Mouse (Mus musculus): ENCODE measurements around the gene Pum1. TPM values are rescaled to one million over a fixed set of nuclear protein-coding genes. Genes with fewer than 3 reads are reported as not detected.

The Pum1 gene
- polyA plus RNA-seq, 1 experiment, result 48.4 TPM

GRCm38 (mm10) chr4:130765399-130766160, 102.5 kb downstream of the Pum1 start:
- Histone ChIP-seq H3K4me1 (ENCODE audit: control insufficient read depth, insufficient read depth, insufficient read length, low read length) (no peaks in the 10 kb centered on the region), H3K27ac (ENCODE audit: insufficient read depth, low read depth, low read length) (no peak overlapping the region), H3K4me3 (ENCODE audit: low read depth, low read length) (no peak overlapping the region), H3K27me3 (ENCODE audit: control insufficient read depth, insufficient read depth, low read length) (no peaks in the 10 kb centered on the region), H3K36me3 (ENCODE audit: control insufficient read depth, insufficient read depth, low read length) (peaks cover 69% of the 10 kb centered on the region)
- WGBS, result 86% methylated on average over 7 of the region's 7 CpGs
- no peak for TF ChIP-seq CTCF (IDR thresholded peaks at IDR 0.05; ENCODE audit: extremely low read depth, insufficient read length, insufficient replicate concordance, low read depth, low read length)

GRCm38 (mm10) chr4:130766387-130766786, 103.3 kb downstream of the Pum1 start:
- Histone ChIP-seq H3K27me3 (ENCODE audit: control insufficient read depth, insufficient read depth, low read length) (no peaks in the 10 kb centered on the region), H3K4me3 (ENCODE audit: low read depth, low read length) (no peak overlapping the region), H3K27ac (ENCODE audit: insufficient read depth, low read depth, low read length) (no peak overlapping the region), H3K36me3 (ENCODE audit: control insufficient read depth, insufficient read depth, low read length) (peaks cover 76% of the 10 kb centered on the region), H3K4me1 (ENCODE audit: control insufficient read depth, insufficient read depth, insufficient read length, low read length) (no peaks in the 10 kb centered on the region)
- TF ChIP-seq POLR2A (IDR thresholded peaks at IDR 0.05; ENCODE audit: low read depth, low read length) (no peak), CTCF (IDR thresholded peaks at IDR 0.05; ENCODE audit: extremely low read depth, insufficient read length, insufficient replicate concordance, low read depth, low read length) (no peak)
- 70% methylated on average over 2 of the region's 2 CpGs for WGBS

GRCm38 (mm10) chr4:130766926-130767325, 103.8 kb downstream of the Pum1 start:
- H3K4me3 ChIP-seq (ENCODE audit: low read depth, low read length), result no peak overlapping the region
- no peaks in the 10 kb centered on the region for H3K4me1 ChIP-seq (ENCODE audit: control insufficient read depth, insufficient read depth, insufficient read length, low read length)
- H3K27ac ChIP-seq (ENCODE audit: insufficient read depth, low read depth, low read length), result no peak overlapping the region
- H3K27me3 ChIP-seq (ENCODE audit: control insufficient read depth, insufficient read depth, low read length), result no peaks in the 10 kb centered on the region
- 90% methylated on average over 4 of the region's 4 CpGs for WGBS
- peaks cover 80% of the 10 kb centered on the region for H3K36me3 ChIP-seq (ENCODE audit: control insufficient read depth, insufficient read depth, low read length)
- TF ChIP-seq CTCF (IDR thresholded peaks at IDR 0.05; ENCODE audit: extremely low read depth, insufficient read length, insufficient replicate concordance, low read depth, low read length) (no peak), POLR2A (IDR thresholded peaks at IDR 0.05; ENCODE audit: low read depth, low read length) (no peak)

GRCm38 (mm10) chr4:130773899-130774298, 110.8 kb downstream of the Pum1 start:
- H3K4me3 ChIP-seq (ENCODE audit: low read depth, low read length), result no peak overlapping the region
- 86% methylated on average over 4 of the region's 4 CpGs for WGBS
- H3K27ac ChIP-seq (ENCODE audit: insufficient read depth, low read depth, low read length), result no peak overlapping the region
- no peaks in the 10 kb centered on the region for H3K27me3 ChIP-seq (ENCODE audit: control insufficient read depth, insufficient read depth, low read length)
- H3K36me3 ChIP-seq (ENCODE audit: control insufficient read depth, insufficient read depth, low read length), result peaks cover 79% of the 10 kb centered on the region
- no peaks in the 10 kb centered on the region for H3K4me1 ChIP-seq (ENCODE audit: control insufficient read depth, insufficient read depth, insufficient read length, low read length)
- TF ChIP-seq CTCF (IDR thresholded peaks at IDR 0.05; ENCODE audit: extremely low read depth, insufficient read length, insufficient replicate concordance, low read depth, low read length) (no peak), POLR2A (IDR thresholded peaks at IDR 0.05; ENCODE audit: low read depth, low read length) (no peak)

GRCm38 (mm10) chr4:130774822-130775221, 111.7 kb downstream of the Pum1 start:
- peaks cover 82% of the 10 kb centered on the region for H3K36me3 ChIP-seq (ENCODE audit: control insufficient read depth, insufficient read depth, low read length)
- H3K4me1 ChIP-seq (ENCODE audit: control insufficient read depth, insufficient read depth, insufficient read length, low read length), result no peaks in the 10 kb centered on the region
- WGBS, result 91% methylated on average over 4 of the region's 4 CpGs
- TF ChIP-seq CTCF (IDR thresholded peaks at IDR 0.05; ENCODE audit: extremely low read depth, insufficient read length, insufficient replicate concordance, low read depth, low read length) (no peak), POLR2A (IDR thresholded peaks at IDR 0.05; ENCODE audit: low read depth, low read length) (no peak)
- no peak overlapping the region for H3K4me3 ChIP-seq (ENCODE audit: low read depth, low read length)
- no peak overlapping the region for H3K27ac ChIP-seq (ENCODE audit: insufficient read depth, low read depth, low read length)
- no peaks in the 10 kb centered on the region for H3K27me3 ChIP-seq (ENCODE audit: control insufficient read depth, insufficient read depth, low read length)

- 48% methylated on average over 10 of the region's 10 CpGs for WGBS
- H3K36me3 ChIP-seq (ENCODE audit: control insufficient read depth, insufficient read depth, low read length), result peaks cover 74% of the 10 kb centered on the region
- no peak overlapping the region for H3K4me3 ChIP-seq (ENCODE audit: low read depth, low read length)
- no peak overlapping the region for H3K27ac ChIP-seq (ENCODE audit: insufficient read depth, low read depth, low read length)
- H3K27me3 ChIP-seq (ENCODE audit: control insufficient read depth, insufficient read depth, low read length), result no peaks in the 10 kb centered on the region
- TF ChIP-seq POLR2A (IDR thresholded peaks at IDR 0.05; ENCODE audit: low read depth, low read length) (no peak), CTCF (IDR thresholded peaks at IDR 0.05; ENCODE audit: extremely low read depth, insufficient read length, insufficient replicate concordance, low read depth, low read length) (no peak)
- H3K4me1 ChIP-seq (ENCODE audit: control insufficient read depth, insufficient read depth, insufficient read length, low read length), result no peaks in the 10 kb centered on the region
Measured at GRCm38 (mm10) chr4:130777647-130778046, 114.5 kb downstream of the Pum1 start.

- 67% methylated on average over 3 of the region's 3 CpGs for WGBS
- no peaks in the 10 kb centered on the region for H3K27me3 ChIP-seq (ENCODE audit: control insufficient read depth, insufficient read depth, low read length)
- peaks cover 63% of the 10 kb centered on the region for H3K36me3 ChIP-seq (ENCODE audit: control insufficient read depth, insufficient read depth, low read length)
- H3K4me3 ChIP-seq (ENCODE audit: low read depth, low read length), result no peak overlapping the region
- H3K4me1 ChIP-seq (ENCODE audit: control insufficient read depth, insufficient read depth, insufficient read length, low read length), result no peaks in the 10 kb centered on the region
- no peak overlapping the region for H3K27ac ChIP-seq (ENCODE audit: insufficient read depth, low read depth, low read length)
- no peak for TF ChIP-seq POLR2A (IDR thresholded peaks at IDR 0.05; ENCODE audit: low read depth, low read length)
- no peak for TF ChIP-seq CTCF (IDR thresholded peaks at IDR 0.05; ENCODE audit: extremely low read depth, insufficient read length, insufficient replicate concordance, low read depth, low read length)
Measured at GRCm38 (mm10) chr4:130779037-130779436, 115.9 kb downstream of the Pum1 start.

Data from small intestine, adult 2 months (tissue).